Mouse (Mus musculus): Measurements from ENCODE around the gene Xrn1.

DNA sequence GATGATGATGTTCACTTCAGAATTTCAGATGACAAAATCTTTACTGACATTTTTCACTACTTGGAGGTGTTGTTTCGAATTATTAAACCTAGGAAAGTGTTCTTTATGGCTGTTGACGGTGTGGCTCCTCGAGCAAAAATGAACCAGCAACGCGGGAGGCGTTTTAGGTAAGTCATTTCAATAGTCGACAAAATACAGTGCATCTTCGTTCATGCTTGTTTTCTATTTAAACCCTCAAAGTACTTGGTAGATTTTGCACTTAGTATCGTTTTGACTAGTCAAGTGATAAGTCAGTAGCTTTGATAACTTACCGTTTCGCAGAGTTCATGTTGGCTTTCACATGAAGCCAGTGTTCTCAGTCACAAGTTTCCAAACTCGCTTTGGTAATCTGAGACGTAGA is 9.5 kb downstream of the Xrn1 start:
- no peak for TF ChIP-seq POLR2A (IDR thresholded peaks at IDR 0.05; ENCODE audit: borderline replicate concordance, low read depth, low read length)
- TF ChIP-seq CTCF (IDR thresholded peaks at IDR 0.05; ENCODE audit: low read depth, low read length): no peak
